Mouse (Mus musculus) liver, adult 2 months (tissue): ENCODE measurements at regions not wholly inside any gene's neighbourhood (a gene's known extent, or its start where the extent isn't known, plus 50 kb on each side); places are given as distances from the start of the nearest gene placed in this dataset.

Experiments used
- CTCF ChIP-seq: fragments of 200-500 bp; IDR thresholded peaks from 2 replicates; pipeline ENCODE4 v1.5.1; 2011; ENCODE audit warnings: low read depth, low read length, control low read depth
- POLR2A ChIP-seq: fragments of 200-500 bp; IDR thresholded peaks from 2 replicates; pipeline ENCODE4 v1.6.1; 2011; ENCODE audit warnings: low read length, control low read depth; ENCODE audit not compliant: insufficient read depth; ENCODE audit errors: extremely low read depth

- TF ChIP-seq CTCF = peak; percentile 43
- TF ChIP-seq POLR2A = no peak
Observed at GRCm38 (mm10) chr7:39898268-39898667, 380.7 kb downstream of the Zfp619 start.
